Mouse (Mus musculus): Measurements from ENCODE around the gene Plk2.
"Not testable (repeated sequence)": the region's sequence is repeated elsewhere in the genome, so short reads cannot be mapped to it uniquely, and the experiment has no call there.

Plk2 gene

DNA sequence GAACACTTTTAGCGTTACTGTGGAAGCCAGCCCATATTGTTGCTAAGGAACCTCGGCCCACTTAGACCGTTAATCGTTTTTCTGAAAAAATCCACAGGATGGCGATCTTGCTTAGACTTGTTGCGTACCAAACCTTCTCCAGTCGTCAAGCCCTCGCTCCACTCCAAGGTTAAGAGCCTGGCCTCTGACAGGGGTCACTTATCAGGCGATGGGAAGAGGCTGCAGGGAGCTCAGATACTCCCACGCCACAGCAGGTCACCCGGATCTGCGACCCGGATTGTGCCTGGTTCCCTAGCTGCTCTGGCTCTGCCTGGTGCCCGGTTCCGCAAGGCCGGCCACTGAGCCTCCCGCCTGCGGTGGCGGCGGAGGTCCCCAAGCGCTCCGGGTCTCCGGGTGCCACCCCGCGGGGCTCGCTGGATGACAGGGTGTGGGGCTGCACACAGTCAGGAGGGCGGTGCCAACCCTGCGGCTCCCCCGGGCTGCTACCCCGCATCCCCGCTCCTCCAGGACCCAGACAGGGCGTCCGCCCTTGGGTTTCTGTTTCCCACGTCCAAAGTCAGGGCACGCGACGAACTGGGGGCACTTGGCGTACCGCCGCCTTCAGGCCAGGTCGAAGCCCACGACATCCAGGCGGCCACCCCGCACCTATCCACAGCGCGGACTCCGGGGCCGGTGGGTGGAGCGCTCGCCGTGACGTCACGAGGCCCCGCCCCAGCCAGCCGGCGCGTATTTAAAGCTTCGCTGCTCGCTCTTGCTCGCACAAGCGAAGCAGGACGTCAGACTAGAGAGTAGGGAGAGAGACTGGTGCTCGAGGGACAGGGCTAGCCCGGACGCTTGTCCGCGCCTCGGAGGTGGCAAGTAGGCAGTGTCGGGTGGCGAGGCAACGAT lies at the start of gene Plk2:
Plk2 (plus strand) TSS at position 756 of the 888 bp plus-strand sequence.
- peak; percentile 97 for DNase-seq (ENCODE audit: extremely low spot score, low spot score)

DNA sequence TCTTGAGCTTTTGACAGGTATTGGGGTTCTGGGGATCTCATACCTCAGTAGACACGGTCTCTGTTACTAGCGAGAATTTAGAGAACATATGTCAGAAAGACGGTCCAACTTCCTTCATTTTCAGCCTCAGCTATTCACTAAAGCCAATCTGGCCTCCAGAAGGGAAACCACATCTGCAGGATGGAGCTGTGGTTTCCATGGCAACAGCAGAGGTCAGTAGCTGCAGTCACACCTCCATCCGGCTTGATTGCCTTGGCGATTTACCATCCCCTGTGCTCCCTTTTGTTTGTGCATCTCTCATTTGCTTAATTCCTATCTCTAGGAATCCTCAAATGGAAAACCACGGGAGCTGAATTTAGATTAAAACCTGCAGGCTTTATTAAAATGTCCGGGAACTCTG lies 48.1 kb upstream of the Plk2 start:
- peak; percentile 37 for DNase-seq (ENCODE audit: extremely low spot score, low spot score)

DNA sequence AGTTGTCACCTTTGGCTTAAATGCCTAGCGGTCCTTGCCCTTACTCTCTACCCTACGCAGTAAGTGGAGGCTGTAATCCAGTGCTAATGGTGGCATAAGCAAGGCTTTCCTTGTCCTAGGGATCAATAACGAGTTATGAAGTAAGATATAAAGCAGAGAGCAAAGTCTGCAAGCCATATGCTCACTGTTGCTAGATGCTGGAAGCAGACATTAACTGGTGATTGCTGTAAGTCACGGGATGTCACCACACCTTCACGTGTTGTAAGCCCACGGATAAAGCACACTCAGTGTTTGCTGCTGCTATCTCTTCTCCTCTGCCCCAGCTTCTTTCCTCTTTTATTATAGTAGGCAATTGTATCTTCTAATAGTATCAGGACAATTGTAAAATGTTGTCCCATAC lies 43.8 kb upstream of the Plk2 start:
- no peak for DNase-seq (ENCODE audit: extremely low spot score, low spot score)

DNA sequence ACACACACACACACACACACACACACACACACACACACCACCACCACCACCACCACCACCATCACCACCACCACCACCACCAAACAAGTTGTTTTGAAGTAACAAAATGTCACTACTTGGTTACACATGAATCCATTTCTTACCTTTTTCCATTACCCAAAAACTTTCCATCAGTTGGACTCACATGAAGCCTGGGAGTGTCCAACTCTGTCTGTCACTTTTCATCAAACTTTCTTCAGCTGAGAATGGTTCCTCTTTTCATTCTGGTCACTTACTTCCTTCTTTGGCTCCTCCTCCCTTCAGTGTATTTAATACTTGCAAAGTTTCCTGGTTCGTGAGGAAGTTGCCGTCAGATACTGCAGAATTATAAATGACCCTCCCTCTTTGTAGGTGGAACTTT lies 37.9 kb upstream of the Plk2 start, which contains the start of gene Gapt:
Gapt (minus strand) TSS at position 259 of the 400 bp plus-strand sequence.
- DNase-seq (ENCODE audit: extremely low spot score, low spot score), result no peak

DNA sequence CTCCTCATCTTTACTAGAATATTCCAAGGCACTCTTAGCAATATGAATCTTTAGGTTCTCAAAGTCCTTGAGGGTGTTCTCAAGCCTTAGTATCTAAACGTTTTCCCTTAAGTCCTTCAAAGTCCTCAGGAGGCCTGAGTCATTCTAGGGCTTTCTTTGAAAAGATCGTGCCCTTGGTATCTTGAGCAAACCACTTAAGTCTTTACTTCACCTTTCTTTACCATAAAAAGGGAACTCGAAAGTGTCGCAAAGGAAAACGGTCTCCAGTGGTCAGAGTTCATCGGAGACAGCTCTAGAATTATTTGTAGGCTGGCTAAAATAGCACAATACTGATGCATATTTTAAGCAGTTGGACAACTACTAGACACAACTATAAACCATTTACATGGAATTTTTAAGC lies 31.1 kb upstream of the Plk2 start:
- no peak for DNase-seq (ENCODE audit: extremely low spot score, low spot score)

DNA sequence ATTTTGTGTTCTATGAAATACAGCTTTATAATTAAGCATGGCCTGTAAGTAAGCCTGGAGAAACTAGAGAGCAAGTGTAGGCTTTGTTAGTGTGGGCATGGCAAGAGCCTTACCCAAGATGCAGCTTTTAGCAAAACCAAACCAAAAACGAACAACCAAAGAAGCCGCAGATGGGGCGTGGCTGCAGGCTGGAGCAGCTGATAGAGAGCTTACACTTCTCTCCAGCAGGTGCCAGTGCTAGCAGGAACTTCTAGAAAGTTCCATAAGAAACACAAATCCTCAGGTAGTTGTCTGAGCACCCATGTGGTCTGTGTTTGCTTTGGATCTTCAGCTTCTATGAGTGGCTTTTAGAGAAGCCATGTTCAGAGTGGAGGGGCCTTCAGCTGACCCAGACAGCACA lies 28.4 kb upstream of the Plk2 start:
- no peak for DNase-seq (ENCODE audit: extremely low spot score, low spot score)

DNA sequence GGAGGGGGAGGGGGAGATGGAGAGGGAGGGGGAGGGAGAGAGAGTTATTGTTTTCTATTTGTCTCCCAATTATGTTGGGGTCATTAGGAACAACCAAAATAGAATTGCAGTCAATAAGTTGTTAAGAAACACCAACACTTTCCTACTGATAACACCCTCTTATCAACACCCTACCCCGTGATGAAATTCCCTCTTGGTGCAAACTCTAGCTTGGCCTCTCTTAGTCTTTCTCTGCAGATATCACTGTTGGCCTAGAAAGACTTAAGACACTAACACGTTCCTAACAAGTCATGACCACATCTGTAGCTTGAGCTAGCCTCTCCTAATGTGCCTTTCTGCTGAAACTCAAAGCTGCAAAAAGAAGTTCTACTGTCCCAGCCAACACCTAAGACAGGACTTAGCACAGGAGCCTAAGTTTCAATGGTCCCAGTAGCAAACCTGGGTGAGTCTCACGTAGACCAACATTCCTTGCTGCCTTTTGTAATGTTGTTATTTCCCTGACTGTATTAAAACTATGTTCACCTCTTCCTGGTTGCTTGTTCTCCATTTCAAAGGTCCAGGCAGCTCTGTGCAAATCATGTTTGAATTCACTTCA lies 26.8 kb upstream of the Plk2 start:
- DNase-seq (ENCODE audit: extremely low spot score, low spot score), result no peak

DNA sequence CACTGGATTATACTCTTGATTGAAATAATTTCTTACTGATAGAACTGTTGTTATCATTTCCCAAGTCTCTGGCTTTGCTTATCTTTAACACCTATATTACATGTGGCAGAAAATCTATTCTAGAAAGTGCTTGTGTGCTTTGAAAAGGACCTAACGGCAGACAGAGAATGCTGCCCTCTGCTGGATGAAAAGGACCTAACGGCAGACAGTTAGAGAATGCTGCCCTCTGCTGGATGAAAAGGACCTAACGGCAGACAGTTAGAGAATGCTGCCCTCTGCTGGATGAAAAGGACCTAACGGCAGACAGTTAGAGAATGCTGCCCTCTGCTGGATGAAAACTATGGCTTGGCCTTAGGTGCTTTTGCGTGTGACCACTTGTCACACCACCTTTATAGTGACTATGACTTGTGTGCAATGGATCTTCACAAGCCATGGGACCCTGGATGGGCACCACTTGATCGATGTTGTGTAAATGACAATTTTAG lies 26.2 kb upstream of the Plk2 start:
- DNase-seq (ENCODE audit: extremely low spot score, low spot score), result not testable (repeated sequence)

DNA sequence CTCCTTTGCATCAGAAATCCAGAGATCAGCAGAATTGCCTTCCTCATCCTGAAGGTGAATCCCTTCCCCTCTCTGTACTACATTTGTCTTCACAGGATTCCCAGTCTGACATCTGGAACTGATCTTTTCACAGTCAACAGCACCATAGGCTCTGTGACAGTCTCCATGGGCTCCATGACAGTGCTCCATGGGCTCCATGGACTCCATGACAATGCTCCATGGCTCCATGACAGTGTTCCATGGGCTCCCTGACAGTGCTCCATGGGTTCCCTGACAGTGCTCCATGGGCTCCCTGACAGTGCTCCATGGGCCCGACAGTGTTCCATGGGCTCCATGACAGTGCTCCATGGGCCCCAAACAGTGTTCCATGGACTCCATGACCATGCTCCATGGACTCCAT lies 25.2 kb upstream of the Plk2 start:
- no peak for DNase-seq (ENCODE audit: extremely low spot score, low spot score)

DNA sequence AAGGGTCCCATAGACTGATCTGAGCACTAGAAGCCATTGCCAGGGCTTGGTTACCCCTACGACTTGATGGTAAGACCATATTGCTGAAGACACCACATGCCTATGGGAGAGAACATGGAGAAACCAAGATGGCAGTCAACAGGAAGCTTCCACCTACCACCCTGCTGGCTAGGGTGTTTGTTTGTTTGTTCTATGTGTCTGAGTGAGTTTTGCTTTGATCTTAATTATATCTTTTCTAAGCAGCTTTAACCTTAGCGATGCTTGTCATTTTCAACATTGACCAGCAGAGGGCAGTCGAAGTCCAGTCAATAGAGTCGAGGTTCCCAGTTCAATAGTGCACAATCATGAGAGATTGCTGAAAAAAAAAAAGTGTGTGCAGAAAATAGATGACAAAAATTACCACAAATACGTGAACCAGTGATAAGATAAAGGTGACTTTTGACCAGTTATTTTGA lies 12.4 kb upstream of the Plk2 start:
- peak; percentile 55 for DNase-seq (ENCODE audit: extremely low spot score, low spot score)

DNA sequence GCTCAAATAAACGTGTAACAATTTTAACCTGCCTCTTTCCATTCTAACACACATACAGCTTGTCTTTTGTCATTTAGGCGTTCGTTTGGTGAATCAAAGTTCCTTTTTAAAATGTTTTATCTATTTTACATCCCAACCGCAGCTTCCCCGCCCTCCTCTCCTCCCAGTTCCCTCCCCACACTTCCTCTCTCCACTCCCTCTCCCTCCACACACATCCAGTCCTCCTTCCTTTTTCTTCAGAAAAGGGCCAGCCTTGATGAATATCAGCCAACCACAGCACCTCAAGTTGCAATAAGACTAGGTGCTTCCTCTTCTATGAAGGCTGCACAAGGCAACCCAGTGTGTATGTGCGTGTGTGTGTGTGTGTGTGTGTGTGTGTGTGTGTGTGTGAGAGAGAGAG lies 10.3 kb upstream of the Plk2 start:
- DNase-seq (ENCODE audit: extremely low spot score, low spot score), result no peak

DNA sequence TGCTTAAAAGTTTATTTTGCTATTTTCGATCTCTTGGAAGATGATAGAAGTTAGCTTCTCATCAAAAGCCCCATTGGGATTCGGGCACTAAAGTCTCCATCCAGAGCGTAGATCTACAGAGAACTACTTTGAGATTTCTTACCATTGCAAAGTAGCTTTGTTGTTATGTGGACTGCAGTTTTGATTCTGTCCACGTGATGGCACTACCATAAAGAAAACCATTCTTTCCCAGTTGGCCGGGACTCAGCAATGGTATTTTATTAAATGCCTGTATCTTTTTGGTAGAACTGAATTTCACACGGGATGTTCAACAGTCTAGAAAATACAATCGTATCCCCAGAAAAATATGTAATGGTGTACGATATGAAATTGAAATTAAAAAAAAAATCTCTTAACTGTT lies 2.6 kb upstream of the Plk2 start:
- peak; percentile 51 for DNase-seq (ENCODE audit: extremely low spot score, low spot score)

DNA sequence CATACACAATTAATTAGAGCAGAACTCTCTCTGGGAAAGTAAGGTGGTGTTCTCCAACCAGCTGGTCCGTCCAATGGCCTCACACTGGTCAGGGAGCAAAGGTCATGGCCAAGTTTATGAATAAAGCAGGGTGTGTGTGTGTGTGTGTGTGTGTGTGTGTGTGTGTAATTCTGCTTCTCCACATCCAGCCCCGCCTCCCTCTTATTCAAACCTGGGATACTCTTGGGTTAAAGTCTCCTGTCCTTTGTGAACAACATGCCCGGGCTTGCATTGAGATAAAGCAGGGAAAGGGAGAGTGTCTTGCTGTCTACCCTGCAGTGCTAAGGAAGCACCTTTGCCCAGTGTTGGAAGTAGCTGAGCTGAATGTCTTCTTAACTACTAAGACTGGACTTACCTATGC lies 2.2 kb upstream of the Plk2 start:
- DNase-seq (ENCODE audit: extremely low spot score, low spot score), result no peak

DNA sequence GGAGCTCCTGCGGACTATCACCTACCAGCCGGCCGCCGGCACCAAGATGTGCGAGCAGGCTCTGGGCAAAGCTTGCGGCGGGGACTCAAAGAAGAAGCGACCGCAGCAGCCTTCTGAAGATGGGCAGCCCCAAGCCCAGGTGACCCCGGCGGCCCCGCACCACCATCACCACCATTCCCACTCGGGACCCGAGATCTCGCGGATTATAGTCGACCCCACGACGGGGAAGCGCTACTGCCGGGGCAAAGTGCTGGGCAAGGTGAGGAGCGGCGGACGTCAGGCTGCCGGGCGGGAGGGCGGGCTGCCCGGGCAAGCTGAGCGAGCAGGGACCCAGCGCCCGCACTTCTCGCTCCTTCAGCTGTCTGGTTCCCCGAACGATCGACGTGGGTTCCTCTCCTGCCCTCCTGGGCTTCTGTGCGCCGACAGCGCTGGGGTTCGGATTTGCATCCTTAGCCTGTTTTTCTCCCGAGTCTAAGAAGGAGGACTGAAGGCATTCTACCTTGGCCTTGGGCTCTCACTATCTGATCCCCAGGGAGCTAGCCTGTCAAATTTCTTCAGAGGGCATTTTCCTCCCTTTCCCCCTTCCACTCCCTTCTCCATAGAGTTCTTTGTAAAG lies 441 bp downstream of the Plk2 start:
- DNase-seq (ENCODE audit: extremely low spot score, low spot score), result no peak

DNA sequence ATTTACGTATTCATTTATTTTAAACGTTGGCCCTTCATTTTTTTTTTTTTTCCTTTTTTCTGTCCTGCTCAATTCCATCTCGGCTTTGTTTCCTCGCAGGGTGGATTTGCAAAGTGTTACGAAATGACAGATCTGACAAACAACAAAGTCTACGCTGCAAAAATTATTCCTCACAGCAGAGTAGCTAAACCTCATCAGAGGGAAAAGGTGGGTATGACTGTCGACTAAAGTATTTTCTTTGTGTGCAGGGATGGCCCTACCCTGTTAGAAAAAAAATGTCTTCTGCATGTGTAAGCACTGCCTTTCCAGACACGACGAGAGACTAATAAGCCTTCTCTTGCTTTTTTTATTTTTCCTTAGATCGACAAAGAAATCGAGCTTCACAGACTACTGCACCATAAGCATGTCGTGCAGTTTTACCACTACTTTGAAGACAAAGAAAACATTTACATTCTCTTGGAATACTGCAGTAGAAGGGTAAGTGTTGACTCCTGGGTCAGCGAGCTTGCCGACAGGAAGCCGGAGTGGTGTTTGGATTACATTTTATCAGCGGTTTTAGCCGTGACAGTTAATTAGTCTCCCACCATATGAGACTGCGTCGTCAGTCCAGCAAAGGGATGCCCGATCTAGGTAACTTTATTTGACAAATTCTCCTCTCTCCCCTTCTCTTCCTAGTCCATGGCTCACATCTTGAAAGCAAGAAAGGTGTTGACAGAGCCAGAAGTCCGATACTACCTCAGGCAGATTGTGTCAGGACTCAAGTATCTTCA lies 1.3 kb downstream of the Plk2 start:
- DNase-seq (ENCODE audit: extremely low spot score, low spot score), result no peak

DNA sequence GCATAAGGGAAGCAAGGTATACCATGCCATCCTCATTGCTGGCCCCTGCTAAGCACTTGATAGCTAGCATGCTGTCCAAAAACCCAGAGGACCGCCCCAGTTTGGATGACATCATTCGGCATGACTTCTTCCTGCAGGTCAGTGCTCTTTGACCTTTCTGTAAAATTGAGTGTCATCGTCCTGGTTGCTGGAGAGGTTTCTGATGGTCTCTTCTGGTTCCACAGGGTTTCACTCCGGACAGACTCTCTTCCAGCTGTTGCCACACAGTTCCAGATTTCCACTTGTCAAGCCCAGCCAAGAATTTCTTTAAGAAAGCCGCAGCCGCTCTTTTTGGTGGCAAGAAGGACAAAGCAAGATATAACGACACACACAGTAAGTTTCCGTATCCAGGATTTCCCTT lies 2.9 kb downstream of the Plk2 start:
- no peak for DNase-seq (ENCODE audit: extremely low spot score, low spot score)

DNA sequence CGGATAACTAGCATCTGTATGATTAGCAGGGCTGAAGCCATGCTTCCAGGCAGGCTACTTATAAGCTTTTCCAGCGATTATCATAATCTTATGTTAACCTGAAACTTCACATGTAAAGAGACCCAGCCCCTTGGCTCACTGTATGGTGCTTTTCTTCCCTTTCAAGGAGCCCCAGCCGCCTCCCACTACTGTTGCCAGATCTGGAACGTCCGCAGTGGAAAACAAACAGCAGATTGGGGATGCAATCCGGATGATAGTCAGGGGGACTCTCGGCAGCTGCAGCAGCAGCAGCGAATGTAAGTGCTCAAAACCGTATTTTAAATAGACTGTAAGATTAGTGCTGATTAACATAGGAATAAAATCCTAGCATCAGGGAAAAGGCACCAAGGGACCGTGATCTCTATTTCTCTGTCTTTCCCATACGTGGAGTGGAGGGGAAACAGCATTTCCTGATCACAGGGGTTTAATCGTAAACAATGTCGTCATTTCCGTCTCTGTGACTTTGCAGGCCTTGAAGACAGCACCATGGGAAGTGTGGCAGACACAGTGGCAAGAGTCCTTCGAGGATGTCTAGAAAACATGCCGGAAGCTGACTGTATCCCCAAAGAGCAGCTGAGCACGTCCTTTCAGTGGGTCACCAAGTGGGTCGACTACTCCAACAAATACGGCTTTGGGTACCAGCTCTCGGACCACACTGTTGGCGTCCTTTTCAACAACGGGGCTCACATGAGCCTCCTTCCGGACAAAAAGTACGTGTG lies 3.8 kb downstream of the Plk2 start:
- DNase-seq (ENCODE audit: extremely low spot score, low spot score), result no peak

DNA sequence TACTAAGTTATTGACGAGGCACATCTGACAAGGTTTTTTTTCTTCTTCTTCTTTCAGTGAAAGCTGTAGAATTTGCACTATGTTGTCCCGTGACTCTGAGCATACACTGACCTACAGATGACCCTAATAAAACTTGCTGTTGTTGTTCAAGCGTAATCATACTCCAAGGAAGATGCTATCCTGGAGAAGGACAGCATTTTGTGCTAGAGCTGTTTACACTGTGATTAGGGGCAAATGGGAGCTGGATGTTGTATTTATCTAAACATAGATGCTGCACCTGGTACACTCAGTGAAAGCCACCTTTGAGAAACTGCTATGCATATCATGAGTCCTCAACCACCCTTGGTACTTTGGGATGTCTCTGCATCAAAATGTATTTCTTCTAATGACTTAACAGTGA lies 6.6 kb downstream of the Plk2 start:
- no peak for DNase-seq (ENCODE audit: extremely low spot score, low spot score)

DNA sequence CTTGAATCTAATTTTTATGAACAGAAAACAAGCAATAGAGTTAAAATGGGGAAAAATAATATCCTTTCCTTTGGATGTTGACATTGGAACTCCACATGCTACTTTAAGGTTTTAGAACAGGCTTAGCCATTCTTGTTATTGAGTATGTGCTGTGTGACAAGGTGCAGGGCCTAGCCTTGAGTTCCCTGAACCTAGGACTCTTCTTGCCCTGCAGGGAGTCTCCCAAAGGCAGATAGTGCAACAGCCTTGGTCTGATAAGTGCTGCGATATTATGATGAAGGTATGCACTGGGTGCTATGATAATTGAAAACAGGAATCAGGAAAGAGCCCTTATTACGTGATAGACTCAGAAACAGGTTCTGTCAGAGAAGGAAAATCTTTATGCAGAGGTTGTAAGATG lies 7.0 kb downstream of the Plk2 start:
- DNase-seq (ENCODE audit: extremely low spot score, low spot score), result no peak

DNA sequence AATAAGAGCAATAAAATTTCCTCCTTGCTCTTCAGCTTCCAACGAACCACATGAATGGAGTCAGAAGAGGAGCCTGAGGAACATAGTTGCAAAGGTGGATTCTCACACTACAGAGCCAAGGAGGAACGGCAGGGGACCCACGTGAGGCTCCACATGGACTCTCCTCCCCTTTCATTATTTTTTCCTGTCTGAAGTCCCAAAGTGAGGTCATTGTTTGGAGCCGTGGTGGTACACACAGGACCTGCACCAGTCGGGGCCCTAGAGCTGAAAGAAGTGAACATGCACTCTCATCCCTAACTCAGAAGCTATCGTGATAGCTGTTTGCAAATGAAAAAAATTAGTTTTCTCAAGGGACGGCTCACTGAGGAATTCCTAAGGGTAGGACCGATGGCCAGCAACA lies 9.2 kb downstream of the Plk2 start:
- no peak for DNase-seq (ENCODE audit: extremely low spot score, low spot score)

DNA sequence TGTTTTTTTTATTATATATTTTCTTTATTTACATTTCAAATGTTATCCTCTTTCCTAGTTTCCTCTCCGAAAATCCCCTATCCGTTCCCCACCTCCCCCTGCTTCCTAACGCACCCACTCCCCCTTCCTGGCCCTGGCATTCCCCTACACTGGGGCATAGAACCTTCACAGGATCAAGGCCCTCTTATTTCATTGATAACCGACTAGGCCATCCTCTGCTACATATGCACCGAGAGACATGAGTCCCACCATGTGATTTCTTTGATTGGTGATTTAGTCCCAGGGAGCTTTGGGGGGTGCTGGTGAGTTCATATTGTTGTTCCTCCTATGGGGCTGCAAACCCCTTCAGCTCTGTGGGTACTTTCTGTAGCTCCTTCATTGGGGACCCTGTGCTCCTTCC lies 9.8 kb downstream of the Plk2 start:
- DNase-seq (ENCODE audit: extremely low spot score, low spot score), result not testable (repeated sequence)
